Mouse (Mus musculus) T-helper 2 cell (primary cell): ENCODE results near the gene Chtop.

Experiments used
- in situ Hi-C: fragments of 300-600 bp; cut with MboI, MseI; formaldehyde crosslinking; loops from one replicate; pipeline ENCODE4 v1.15.1; 2025; ENCODE audit warnings: high pct_unique_total_duplicates

The Chtop gene

GRCm38 (mm10) chr3:90465686-90466310 lies 43.5 kb downstream of the Chtop start, which contains the start of gene Npr1:
Gene Npr1 (minus strand): TSS chr3:90465866.
- in situ Hi-C loops, result loop anchor here (10.0 kb wide), 1 partner anchor 51 kb away; no protein-coding TSS in a partner anchor

- in situ Hi-C loops, result loop anchor here (10.0 kb wide), 1 partner anchor 50 kb away; no protein-coding TSS in a partner anchor
These were observed 44.1 kb downstream of the Chtop start for GRCm38 (mm10) chr3:90465081-90465685.

- in situ Hi-C loops, result loop anchor here (10.0 kb wide), 1 partner anchor 50 kb away; no protein-coding TSS in a partner anchor
These were observed 44.7 kb downstream of the Chtop start for GRCm38 (mm10) chr3:90464552-90465080.

GRCm38 (mm10) chr3:90462579-90462978 lies 46.7 kb downstream of the Chtop start:
- in situ Hi-C loops, result loop anchor here (10.0 kb wide), 1 partner anchor 48 kb away; no protein-coding TSS in a partner anchor

GRCm38 (mm10) chr3:90461935-90462334 lies 47.4 kb downstream of the Chtop start:
- in situ Hi-C loops, result loop anchor here (10.0 kb wide), 1 partner anchor 47 kb away; no protein-coding TSS in a partner anchor

- in situ Hi-C loops, result loop anchor here (10.0 kb wide), 1 partner anchor 46 kb away; no protein-coding TSS in a partner anchor
These were observed 49.0 kb downstream of the Chtop start for GRCm38 (mm10) chr3:90460315-90460714.

GRCm38 (mm10) chr3:90459727-90460126 lies 49.6 kb downstream of the Chtop start:
- in situ Hi-C loops, result loop anchor here (10.0 kb wide), 1 partner anchor 45 kb away; no protein-coding TSS in a partner anchor

- in situ Hi-C loops, result no loop called here
These were observed 54.4 kb downstream of the Chtop start for GRCm38 (mm10) chr3:90454931-90455330.

GRCm38 (mm10) chr3:90451396-90452095 lies 57.8 kb downstream of the Chtop start:
- in situ Hi-C loops, result no loop called here

- in situ Hi-C loops, result no loop called here
These were observed 58.4 kb downstream of the Chtop start for GRCm38 (mm10) chr3:90450874-90451273.
